Mouse (Mus musculus) intestine, embryonic 16.5 days (tissue): ENCODE measurements around the gene Fgfr2. TPM values are rescaled to one million over a fixed set of nuclear protein-coding genes. Genes with fewer than 3 reads are reported as not detected.

Source experiments
- ATAC-seq: fragments of 200-750 bp; cut with Nextera tagmentation; 2 replicates; pipeline ENCODE4 v1.8.0; 2017; ENCODE audit warnings: moderate TSS enrichment, moderate library complexity
- H3K27ac ChIP-seq: fragments of 300-500 bp; sonication (generic); 2 replicates; pipeline ENCODE4 v1.5.1; 2014; ENCODE audit warnings: mild to moderate bottlenecking, low read length
- H3K27me3 ChIP-seq: fragments of 300-500 bp; sonication (generic); replicated peaks from 2 replicates; pipeline ENCODE4 v1.6.1; 2014; ENCODE audit warnings: low read length, control low read depth, mixed read lengths; ENCODE audit not compliant: control insufficient read depth, insufficient read depth
- H3K36me3 ChIP-seq: fragments of 300-500 bp; sonication (generic); 2 replicates; pipeline ENCODE4 v1.6.1; 2014; ENCODE audit warnings: low read length, control low read depth; ENCODE audit not compliant: control insufficient read depth, insufficient read depth
- H3K4me1 ChIP-seq: fragments of 300-500 bp; sonication (generic); 2 replicates; pipeline ENCODE4 v1.6.1; 2014; ENCODE audit warnings: low read length, control low read depth, mixed read lengths; ENCODE audit not compliant: control insufficient read depth, insufficient read depth
- H3K4me2 ChIP-seq: fragments of 300-500 bp; sonication (generic); 2 replicates; pipeline ENCODE4 v1.6.1; 2014; ENCODE audit warnings: low read depth, low read length, control low read depth
- H3K4me3 ChIP-seq: fragments of 300-500 bp; sonication (generic); 2 replicates; pipeline ENCODE4 v1.5.1; 2014; ENCODE audit warnings: mild to moderate bottlenecking, low read length
- H3K9ac ChIP-seq: fragments of 300-500 bp; sonication (generic); 2 replicates; pipeline ENCODE4 v1.6.1; 2014; ENCODE audit warnings: low read depth, low read length
- H3K9me3 ChIP-seq: fragments of 300-500 bp; sonication (generic); 2 replicates; pipeline ENCODE4 v1.6.1; 2016; ENCODE audit warnings: low read length, control low read depth; ENCODE audit not compliant: control insufficient read depth
- WGBS: fragments of 180-500 bp; shearing (Covaris S2); extraction: QIAGEN DNeasy Blood & Tissue Kit; methylation state at CpG from one replicate; pipeline ENCODE4 v1.1.7; 2014; 5-methylcytosine and 5-hydroxymethylcytosine counted together
- polyA plus RNA-seq: library from polyadenylated mRNA; unstranded; fragments of >200 nt; fragmentation: Nextera tagmentation; extraction: Ambion mirVana; gene quantifications from 2 replicates; pipeline ENCODE4 v1.2.1, GENCODE M21; 2015

Gene Fgfr2
- polyA plus RNA-seq, 1 experiment from 2014 or later = 47.3 TPM

DNA sequence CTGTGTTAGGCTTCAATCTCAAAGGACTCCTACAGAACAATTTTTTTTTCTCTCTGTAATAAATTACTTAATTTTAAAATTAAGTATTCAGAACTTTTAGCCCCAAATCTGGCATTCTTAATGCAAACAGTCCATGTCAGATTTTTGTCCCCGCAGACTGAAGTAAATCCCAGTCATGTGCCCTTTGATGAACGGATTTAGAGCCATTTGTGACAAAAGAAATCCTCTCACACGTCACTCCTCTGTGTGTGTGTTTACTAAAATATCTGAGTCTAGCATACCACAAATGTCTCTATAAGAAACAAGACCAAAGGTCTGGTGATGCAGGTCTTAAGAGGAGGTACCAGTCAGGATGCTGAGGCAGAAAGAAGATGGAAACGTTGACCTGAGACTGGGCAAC is 2906.9 kb downstream of the Fgfr2 start:
- Histone ChIP-seq H3K4me3 (no peak overlapping the region), H3K36me3 (no peaks in the 10 kb centered on the region), H3K4me1 (peaks cover 16% of the 10 kb centered on the region), H3K9me3 (no peaks in the 10 kb centered on the region), H3K27ac (0 out of 2 replicates have a peak overlapping the region, but pooled peaks have one; percentile 26), H3K27me3 (no peaks in the 10 kb centered on the region), H3K9ac (no peak overlapping the region), H3K4me2 (no peak overlapping the region)
- no peak for ATAC-seq
- 45% methylated on average over 4 of the region's 4 CpGs for WGBS

DNA sequence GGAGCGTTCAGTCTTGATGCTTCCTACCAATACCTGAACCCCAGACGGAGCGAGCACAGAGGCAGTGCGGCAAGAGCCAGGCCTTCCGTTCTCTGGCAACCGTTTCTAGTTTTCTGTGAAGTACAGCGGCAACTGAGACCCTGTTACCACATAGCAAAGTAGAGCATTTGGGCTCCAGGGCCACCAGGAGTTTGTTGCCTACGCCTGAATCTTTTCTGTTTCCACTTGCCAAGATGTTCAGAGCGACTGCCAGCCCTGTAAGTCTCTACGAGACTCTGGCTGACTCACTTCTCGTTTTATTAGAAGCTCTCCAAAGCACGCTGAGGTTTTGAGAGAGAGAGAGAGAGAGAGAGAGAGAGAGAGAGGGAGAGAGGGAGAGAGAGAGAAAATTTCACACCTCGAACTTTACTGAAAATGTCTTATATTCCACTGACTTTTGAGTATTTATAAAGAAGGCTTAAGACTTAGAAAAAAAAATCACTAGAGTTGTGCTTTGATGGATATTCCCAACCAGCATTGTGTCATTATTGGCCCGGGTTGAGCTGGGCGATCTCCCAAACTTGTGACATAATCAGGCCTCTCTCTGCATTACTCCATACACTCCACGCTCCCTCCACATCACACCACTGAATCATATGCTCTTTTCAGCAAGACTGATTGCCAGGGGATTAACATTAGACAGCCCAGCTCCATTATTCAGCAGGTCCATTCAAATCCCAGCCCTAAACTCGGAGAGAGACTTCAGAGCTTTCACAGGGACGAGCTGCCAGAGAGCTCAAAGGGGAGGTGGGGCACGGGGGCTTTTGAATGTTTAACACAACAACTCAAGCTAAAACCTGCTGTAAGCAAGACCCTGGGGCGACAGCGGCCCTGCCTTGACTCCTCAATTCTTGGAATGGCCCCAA is 2907.6 kb downstream of the Fgfr2 start:
- Histone ChIP-seq H3K9ac (no peak overlapping the region), H3K36me3 (no peaks in the 10 kb centered on the region), H3K27me3 (no peaks in the 10 kb centered on the region), H3K27ac (peak overlapping the region; percentile 43), H3K4me1 (peaks cover 14% of the 10 kb centered on the region), H3K4me2 (no peak overlapping the region), H3K4me3 (no peak overlapping the region), H3K9me3 (no peaks in the 10 kb centered on the region)
- 54% methylated on average over 21 of the region's 21 CpGs for WGBS
- peak; percentile 69 for ATAC-seq

DNA sequence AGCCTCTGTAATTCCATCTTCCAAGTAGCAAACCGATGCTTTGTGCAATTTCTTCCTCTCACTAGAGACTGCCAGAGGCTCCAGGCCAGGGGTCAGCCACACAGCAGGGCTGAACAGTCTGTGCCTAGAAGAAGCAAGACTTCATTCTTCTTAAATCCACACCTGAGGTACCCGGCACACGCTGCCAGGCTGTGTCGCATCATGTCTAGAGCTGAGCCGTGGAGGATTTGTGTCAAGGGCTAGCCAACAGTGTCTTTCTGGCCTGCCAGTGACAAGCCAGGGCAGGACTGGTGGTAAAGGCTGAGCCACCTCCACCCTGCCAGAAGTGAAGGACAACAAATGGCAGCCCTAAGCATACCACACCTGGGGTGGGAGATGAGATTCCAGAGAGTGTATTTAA is 2910.0 kb downstream of the Fgfr2 start:
- Histone ChIP-seq H3K36me3 (0 out of 2 replicates have a peak, but pooled peaks cover 3% of the 10 kb centered on the region), H3K4me3 (no peak overlapping the region), H3K4me2 (no peak overlapping the region), H3K4me1 (no peaks in the 10 kb centered on the region), H3K27ac (no peak overlapping the region), H3K27me3 (no peaks in the 10 kb centered on the region), H3K9me3 (no peaks in the 10 kb centered on the region), H3K9ac (no peak overlapping the region)
- WGBS = 96% methylated on average over 5 of the region's 5 CpGs
- no peak for ATAC-seq

DNA sequence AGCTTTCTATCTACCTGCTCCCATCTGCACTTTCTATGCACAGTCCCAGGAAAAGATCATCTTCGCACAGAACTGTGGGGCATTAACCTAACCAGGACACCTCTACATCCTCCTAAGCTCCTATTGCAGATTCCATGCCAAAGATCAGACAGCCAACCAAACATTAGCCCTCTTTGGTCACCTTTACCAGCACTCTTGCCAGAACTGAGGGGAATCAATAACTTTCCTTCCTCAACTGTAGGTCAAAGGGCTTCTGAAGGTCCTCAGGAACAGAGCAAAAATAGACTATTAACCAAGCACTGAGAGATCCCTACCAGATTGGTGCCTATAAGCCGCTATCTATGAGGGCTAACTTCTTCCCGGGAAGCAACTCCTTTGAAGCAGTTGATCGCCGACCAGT is 2911.7 kb downstream of the Fgfr2 start:
- Histone ChIP-seq H3K36me3 (0 out of 2 replicates have a peak, but pooled peaks cover 3% of the 10 kb centered on the region), H3K27me3 (no peaks in the 10 kb centered on the region), H3K27ac (no peak overlapping the region), H3K4me3 (no peak overlapping the region), H3K9me3 (no peaks in the 10 kb centered on the region), H3K4me1 (peaks cover 4% of the 10 kb centered on the region; the same call in 1 of the 2 replicates), H3K9ac (no peak overlapping the region), H3K4me2 (no peak overlapping the region)
- WGBS = 81% methylated on average over 5 of the region's 5 CpGs
- ATAC-seq = no peak

DNA sequence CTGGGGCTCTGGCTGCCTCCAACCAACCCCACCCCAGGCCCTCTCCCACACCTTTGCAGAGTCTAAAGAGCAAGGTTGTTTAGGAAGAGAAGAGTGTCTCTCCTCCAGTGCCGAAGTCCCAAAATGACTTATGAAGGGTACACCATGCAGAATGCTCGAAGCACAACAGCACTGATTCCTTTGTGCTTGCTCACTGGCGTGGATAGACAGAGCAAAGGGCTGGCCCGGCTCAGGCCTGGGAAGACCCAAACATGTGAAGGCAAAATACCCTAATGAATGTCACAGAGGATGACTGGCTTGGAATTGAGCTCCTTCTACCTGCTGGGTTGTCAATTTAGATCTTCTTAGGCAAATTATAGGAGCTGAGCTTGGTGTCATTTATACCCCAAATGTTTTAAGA is 2914.5 kb downstream of the Fgfr2 start:
- no peaks in the 10 kb centered on the region for H3K27me3 ChIP-seq
- no peak overlapping the region for H3K27ac ChIP-seq
- ATAC-seq = no peak
- 81% methylated on average over 4 of the region's 4 CpGs for WGBS
- H3K9me3 ChIP-seq = no peaks in the 10 kb centered on the region
- H3K36me3 ChIP-seq = 0 out of 2 replicates have a peak, but pooled peaks cover 3% of the 10 kb centered on the region
- H3K9ac ChIP-seq = no peak overlapping the region
- peaks cover 8% of the 10 kb centered on the region; the same call in 1 of the 2 replicates for H3K4me1 ChIP-seq
- H3K4me3 ChIP-seq = no peak overlapping the region
- no peak overlapping the region for H3K4me2 ChIP-seq

DNA sequence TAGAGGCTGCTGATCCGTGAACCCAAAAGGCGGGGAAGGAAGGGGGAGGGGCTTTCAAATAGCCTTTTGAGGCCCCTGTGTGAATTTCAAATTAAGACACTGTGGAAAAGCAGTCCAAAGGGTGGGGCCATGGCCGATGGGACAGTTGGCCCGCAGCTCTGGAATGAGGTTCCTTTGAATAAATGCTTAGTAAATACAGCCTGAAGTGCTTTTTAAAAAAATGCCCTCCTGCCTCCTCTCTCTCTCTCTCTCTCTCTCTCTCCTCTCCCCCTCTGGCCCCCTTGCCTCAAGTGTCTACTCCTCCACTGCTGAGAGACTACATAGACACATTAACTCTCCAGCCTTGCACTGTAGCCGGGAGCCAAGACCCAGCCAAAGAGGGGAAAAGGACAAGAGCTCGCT is 2917.0 kb downstream of the Fgfr2 start:
- Histone ChIP-seq H3K9ac (no peak overlapping the region), H3K27ac (no peak overlapping the region), H3K36me3 (0 out of 2 replicates have a peak, but pooled peaks cover 3% of the 10 kb centered on the region), H3K4me2 (no peak overlapping the region), H3K9me3 (no peaks in the 10 kb centered on the region), H3K4me1 (peaks cover 8% of the 10 kb centered on the region; the same call in 1 of the 2 replicates), H3K4me3 (no peak overlapping the region), H3K27me3 (no peaks in the 10 kb centered on the region)
- 30% methylated on average over 6 of the region's 6 CpGs for WGBS
- no peak for ATAC-seq

DNA sequence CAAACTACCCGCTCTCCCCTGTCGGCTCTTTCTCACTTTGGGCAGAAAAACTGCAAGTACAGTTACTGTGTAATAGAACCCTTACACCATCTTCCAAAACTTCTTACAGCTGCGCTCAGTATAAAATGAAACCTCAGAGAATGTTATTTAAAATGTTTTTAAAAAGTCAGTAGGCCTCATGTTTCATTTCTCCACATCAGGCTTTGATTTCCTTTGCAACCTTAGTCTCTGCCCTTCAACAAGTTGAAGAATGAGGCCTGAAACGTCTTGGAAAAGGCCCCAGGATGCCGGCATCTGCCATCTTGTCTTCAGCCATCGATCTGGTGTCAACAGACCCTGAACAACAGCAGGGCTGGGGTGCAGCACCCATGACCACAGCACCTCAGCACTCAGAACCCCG is 2918.0 kb downstream of the Fgfr2 start:
- Histone ChIP-seq H3K27me3 (no peaks in the 10 kb centered on the region), H3K36me3 (0 out of 2 replicates have a peak, but pooled peaks cover 3% of the 10 kb centered on the region), H3K4me2 (no peak overlapping the region), H3K27ac (no peak overlapping the region), H3K9me3 (no peaks in the 10 kb centered on the region), H3K4me3 (no peak overlapping the region), H3K9ac (no peak overlapping the region), H3K4me1 (peaks cover 8% of the 10 kb centered on the region; the same call in 1 of the 2 replicates)
- no peak for ATAC-seq
- WGBS = 84% methylated on average over 7 of the region's 7 CpGs

DNA sequence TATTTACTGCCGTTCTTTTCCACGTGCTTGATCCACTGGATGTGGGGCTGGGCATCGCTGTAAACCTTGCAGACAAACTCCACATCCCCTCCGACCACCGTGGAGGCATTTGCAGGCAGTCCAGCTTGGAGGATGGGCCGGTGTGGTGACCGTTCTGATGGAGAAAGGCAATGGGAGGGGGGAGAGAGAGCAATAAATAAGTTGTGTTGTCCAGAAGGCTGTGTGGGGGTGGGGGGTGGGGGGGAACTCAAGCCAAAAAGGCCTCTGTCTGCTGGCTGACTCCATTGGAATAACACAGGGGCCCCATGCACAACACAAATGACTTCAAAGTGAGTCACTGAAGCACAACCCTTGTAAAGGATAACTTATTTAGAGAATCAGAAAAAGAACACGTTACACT is 2922.1 kb downstream of the Fgfr2 start:
- WGBS = 66% methylated on average over 8 of the region's 8 CpGs
- Histone ChIP-seq H3K27ac (no peak overlapping the region), H3K4me3 (no peak overlapping the region), H3K36me3 (no peaks in the 10 kb centered on the region), H3K27me3 (no peaks in the 10 kb centered on the region), H3K9me3 (no peaks in the 10 kb centered on the region), H3K4me2 (no peak overlapping the region), H3K4me1 (peaks cover 7% of the 10 kb centered on the region), H3K9ac (no peak overlapping the region)
- ATAC-seq = no peak

DNA sequence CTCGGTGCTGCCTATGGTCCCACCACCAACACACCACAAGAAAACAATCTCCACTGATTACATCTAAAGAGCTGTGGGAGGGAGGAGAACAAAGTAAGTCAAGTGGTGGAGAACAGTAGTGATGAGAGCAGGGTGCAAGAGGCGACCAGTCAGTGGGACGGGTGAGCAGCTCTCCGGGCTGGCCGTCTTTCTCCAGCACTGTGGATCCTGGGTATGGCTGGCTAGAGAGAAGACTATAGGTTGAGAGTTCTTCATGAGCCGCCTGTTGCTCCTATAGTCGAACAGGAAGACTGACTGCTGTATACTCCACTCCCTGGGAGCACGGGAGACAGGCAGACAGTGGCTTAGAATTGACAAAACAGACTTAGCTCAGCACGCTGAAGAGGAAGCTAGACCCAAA is 2923.2 kb downstream of the Fgfr2 start:
- WGBS = 89% methylated on average over 9 of the region's 9 CpGs
- ATAC-seq = no peak
- Histone ChIP-seq H3K4me3 (no peak overlapping the region), H3K4me1 (peaks cover 10% of the 10 kb centered on the region), H3K27ac (no peak overlapping the region), H3K9ac (no peak overlapping the region), H3K4me2 (no peak overlapping the region), H3K27me3 (no peaks in the 10 kb centered on the region), H3K36me3 (no peaks in the 10 kb centered on the region), H3K9me3 (no peaks in the 10 kb centered on the region)
